Mouse (Mus musculus): Measurements from ENCODE around the gene Mybpc2. TPM values are rescaled to one million over a fixed set of nuclear protein-coding genes. Genes with fewer than 3 reads are reported as not detected.

The Mybpc2 gene
- 10 to 100 TPM; 31.9 to 40.8 TPM for total RNA-seq (2021)
- long read RNA-seq, experiment 1, transcript Mybpc2-201 (28 exons, 3,611 nt), result major isoform, 42 of 54 reads
- long read RNA-seq, experiment 1, partial matches to known transcripts, result 9 of 54 reads
- long read RNA-seq, experiment 1, other reads (novel, unspliced or antisense), result 3 of 54 reads
- long read RNA-seq, experiment 2, transcript Mybpc2-201 (28 exons, 3,611 nt), result major isoform, 55 of 63 reads
- long read RNA-seq, experiment 2, partial matches to known transcripts, result 6 of 63 reads
- long read RNA-seq, experiment 2, other reads (novel, unspliced or antisense), result 2 of 63 reads

GRCm38 (mm10) chr7:44524502-44524901 lies at the start of gene Mybpc2:
TSS of gene Mybpc2 (minus strand) at chr7:44524656.
- no peak for DNase-seq

- DNase-seq, result no peak
Measured at GRCm38 (mm10) chr7:44572956-44573484, 48.6 kb upstream of the Mybpc2 start.

- peak; percentile 20 for DNase-seq
Measured at GRCm38 (mm10) chr7:44572213-44572701, 47.8 kb upstream of the Mybpc2 start, which contains the start of gene Napsa. TSS of gene Napsa (plus strand) at chr7:44572380.

DNA sequence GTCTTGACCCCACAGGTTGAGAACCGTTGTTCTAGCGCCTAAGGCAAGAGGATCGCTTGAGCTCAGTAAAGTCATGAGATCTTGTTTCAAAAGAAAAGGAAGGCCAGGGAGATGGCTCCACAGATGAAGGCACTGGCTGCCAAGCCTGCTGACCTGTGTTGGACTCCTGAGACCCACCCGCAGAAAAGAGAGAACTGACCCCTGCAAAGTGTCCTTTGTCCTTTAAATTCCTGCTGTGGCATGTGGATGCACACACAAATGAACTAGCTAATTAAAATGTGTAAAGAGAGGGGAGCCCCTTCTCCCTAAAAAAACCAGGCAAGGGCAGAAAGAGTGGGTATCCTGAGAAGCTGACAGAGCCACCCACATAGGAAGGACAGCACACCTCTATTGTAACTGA lies 47.4 kb upstream of the Mybpc2 start:
- no peak for DNase-seq

GRCm38 (mm10) chr7:44570989-44571388 lies 46.5 kb upstream of the Mybpc2 start:
- peak; percentile 20 for DNase-seq

GRCm38 (mm10) chr7:44568803-44569202 lies 44.3 kb upstream of the Mybpc2 start:
- DNase-seq, result no peak

- no peak for DNase-seq
Measured at GRCm38 (mm10) chr7:44565414-44565813, 41.0 kb upstream of the Mybpc2 start.

- no peak for DNase-seq
Measured at GRCm38 (mm10) chr7:44564486-44564885, 40.0 kb upstream of the Mybpc2 start.

DNA sequence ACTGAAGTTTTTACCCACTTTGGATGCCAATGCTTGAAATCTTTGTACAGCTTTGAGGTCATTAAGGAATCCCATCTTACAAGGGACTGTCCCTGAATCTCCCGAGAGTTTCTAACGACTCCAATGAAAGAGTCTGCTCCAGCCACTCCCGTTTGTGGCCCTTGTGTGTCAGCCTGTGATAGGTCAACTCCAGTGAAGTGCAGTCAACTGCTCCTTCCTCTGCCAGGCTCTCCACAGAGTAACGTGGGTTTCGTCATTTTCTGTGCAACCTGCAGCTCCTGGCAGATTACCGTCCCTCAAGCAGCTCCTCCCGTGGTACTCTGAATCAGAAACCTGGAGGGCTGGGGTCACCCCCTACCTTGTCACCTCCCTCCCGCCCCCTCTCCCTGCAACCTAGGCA lies 38.8 kb upstream of the Mybpc2 start:
- no peak for DNase-seq

- peak; percentile 87 for DNase-seq
Measured at GRCm38 (mm10) chr7:44560435-44561400, 36.3 kb upstream of the Mybpc2 start.

- DNase-seq, result no peak
Measured at GRCm38 (mm10) chr7:44557629-44558028, 33.2 kb upstream of the Mybpc2 start.

- peak; percentile 97 for DNase-seq
Measured at GRCm38 (mm10) chr7:44553826-44554225, 29.4 kb upstream of the Mybpc2 start, which contains the start of gene Nr1h2. TSS of gene Nr1h2 (minus strand) at chr7:44553951.

- DNase-seq, result peak; percentile 93
Measured at GRCm38 (mm10) chr7:44553196-44553764, 28.8 kb upstream of the Mybpc2 start.

DNA sequence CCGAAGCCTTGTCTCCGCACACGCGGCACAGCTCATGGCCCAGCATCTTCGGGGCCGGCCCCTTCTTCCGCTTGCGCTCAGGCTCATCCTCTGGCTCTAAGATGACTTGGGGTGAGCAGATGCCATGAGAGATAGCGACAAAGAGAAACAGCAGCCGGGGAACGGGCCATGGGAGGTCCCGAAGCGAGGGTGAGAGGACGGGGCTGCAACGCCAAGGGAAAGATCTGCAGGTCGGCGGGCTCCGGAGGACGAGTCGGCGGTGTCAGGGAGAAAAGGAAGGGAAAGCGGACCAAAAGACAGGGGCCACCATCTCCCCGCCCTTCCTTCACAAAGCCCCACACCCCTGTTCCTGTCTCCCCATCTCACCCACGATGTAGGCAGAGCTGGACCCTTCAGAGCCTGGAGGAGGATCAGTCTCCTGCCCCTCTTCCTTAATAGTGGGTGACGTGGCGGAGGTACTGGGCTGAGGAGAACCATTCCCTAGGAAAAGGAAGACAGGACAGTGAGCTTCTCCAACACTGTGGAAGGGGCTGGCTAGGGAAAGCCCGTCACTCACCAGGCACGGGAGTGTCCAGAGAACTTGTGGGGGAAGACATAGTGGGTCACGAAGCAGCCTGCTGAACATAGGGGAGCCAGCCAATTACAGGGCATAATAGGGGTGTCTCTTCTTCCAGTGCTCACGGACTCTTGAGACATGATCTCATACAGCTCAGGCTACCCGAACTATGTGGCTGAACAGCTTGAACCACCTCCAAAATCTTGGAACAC lies 27.9 kb upstream of the Mybpc2 start:
- DNase-seq, result no peak

DNA sequence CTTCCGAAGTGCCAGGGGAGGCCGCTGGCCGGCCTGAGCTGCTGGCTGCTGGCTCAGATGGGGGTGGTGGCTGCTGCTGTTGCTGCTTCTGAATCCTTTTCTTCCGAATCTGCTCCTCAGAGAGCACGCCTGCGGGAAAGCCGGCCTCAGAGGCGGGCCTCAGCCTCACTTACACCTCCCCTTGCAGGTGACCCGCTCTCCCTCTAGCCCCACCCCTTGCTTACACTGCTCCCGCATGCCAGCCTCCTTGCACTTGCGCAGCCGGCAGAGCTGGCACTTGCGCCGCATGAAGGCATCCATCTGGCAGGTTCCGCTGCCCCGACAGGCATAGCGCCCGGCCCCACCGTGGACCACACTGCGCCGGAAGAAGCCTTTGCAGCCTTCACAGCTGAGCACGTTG lies 27.3 kb upstream of the Mybpc2 start:
- DNase-seq, result no peak

GRCm38 (mm10) chr7:44551301-44551700 lies 26.8 kb upstream of the Mybpc2 start:
- no peak for DNase-seq

DNA sequence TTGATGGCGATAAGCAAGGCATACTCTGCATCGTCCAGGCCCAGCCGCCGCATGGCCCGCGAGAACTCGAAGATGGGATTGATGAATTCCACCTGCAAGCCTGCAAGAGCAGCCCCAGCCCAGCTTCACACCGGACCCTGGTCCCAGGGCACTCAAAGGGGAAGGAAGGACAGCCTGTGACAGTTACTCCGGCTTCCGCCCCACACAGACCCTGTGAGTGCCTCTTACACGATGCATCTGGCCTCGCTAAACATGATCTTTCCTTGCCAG lies 25.9 kb upstream of the Mybpc2 start:
- DNase-seq, result no peak

GRCm38 (mm10) chr7:44549621-44550408 lies 25.4 kb upstream of the Mybpc2 start:
- no peak for DNase-seq

GRCm38 (mm10) chr7:44548497-44549087 lies 24.1 kb upstream of the Mybpc2 start, which contains the start of gene Pold1:
TSS of gene Pold1 (minus strand) at chr7:44548849.
- DNase-seq, result peak; percentile 100

GRCm38 (mm10) chr7:44547725-44548124 lies 23.3 kb upstream of the Mybpc2 start:
- no peak for DNase-seq
